Mouse (Mus musculus) CH12.LX (cell line): ENCODE data around the gene Gm10799. TPM values are rescaled to one million over a fixed set of nuclear protein-coding genes. Genes with fewer than 3 reads are reported as not detected.

Experiments used
- DNase-seq: peaks from one replicate; pipeline ENCODE4 v3.0.0-alpha.2; 2013; ENCODE audit errors: extremely low read depth
- H3K27ac ChIP-seq: 2 replicates; pipeline ENCODE4 v1.5.1; 2012; ENCODE audit warnings: low read depth, mild to moderate bottlenecking, control low read depth, moderate library complexity; ENCODE audit not compliant: insufficient read depth
- H3K27me3 ChIP-seq: replicated peaks from 2 replicates; pipeline ENCODE3; 2012; ENCODE audit warnings: inconsistent platforms
- H3K36me3 ChIP-seq, 2 experiments: replicated peaks in 1 of 2; 2 replicates each; pipeline versions ENCODE3 to v1.6.1; 2012; ENCODE audit warnings: inconsistent platforms in 1 of 2, low read length in 1 of 2, mild to moderate bottlenecking in 1 of 2, mixed read lengths in 1 of 2, moderate library complexity in 1 of 2; ENCODE audit not compliant: control insufficient read depth in 1 of 2, insufficient read depth in 1 of 2
- H3K4me1 ChIP-seq, 2 experiments: 2 replicates each; pipeline ENCODE4 v1.6.1; 2012; ENCODE audit warnings: inconsistent platforms in 1 of 2, moderate library complexity in 1 of 2; ENCODE audit not compliant: insufficient read depth in 2 of 2, control insufficient read depth in 1 of 2
- H3K4me2 ChIP-seq: 2 replicates; pipeline ENCODE4 v1.6.1; 2012; ENCODE audit warnings: low read depth, mild to moderate bottlenecking, control low read depth; ENCODE audit not compliant: poor library complexity, insufficient read depth, severe bottlenecking
- H3K4me3 ChIP-seq, 3 experiments: fragments of 150-350 bp in 1 of 3; sonication (generic) in 1 of 3; replicated peaks in 1 of 3; 2 replicates each; pipeline versions ENCODE3 to v1.5.1; 2011 to 2012; ENCODE audit warnings: low read depth in 2 of 3, low read length in 2 of 3, mild to moderate bottlenecking in 2 of 3, moderate library complexity in 2 of 3, control low read depth in 1 of 3, improper control_type of control experiment in 1 of 3, inconsistent platforms in 1 of 3, mixed read lengths in 1 of 3; ENCODE audit not compliant: poor library complexity in 1 of 3
- H3K79me2 ChIP-seq: replicated peaks from 2 replicates; pipeline ENCODE4 v1.6.1; 2012; ENCODE audit warnings: mild to moderate bottlenecking, moderate library complexity; ENCODE audit not compliant: control insufficient read depth, poor library complexity, insufficient read depth, severe bottlenecking; ENCODE audit errors: extremely low read depth
- H3K9ac ChIP-seq: 2 replicates; pipeline ENCODE4 v1.6.1; 2012; ENCODE audit warnings: low read depth, mild to moderate bottlenecking, control low read depth, moderate library complexity; ENCODE audit not compliant: insufficient read depth
- H3K9me3 ChIP-seq: replicated peaks from 2 replicates; pipeline ENCODE3; 2012; ENCODE audit warnings: low read length, inconsistent platforms, mixed read lengths
- BHLHE40 ChIP-seq: IDR thresholded peaks from 2 replicates; pipeline ENCODE4 v1.6.1; 2011; ENCODE audit warnings: mild to moderate bottlenecking, low read depth, low read length, improper control_type of control experiment
- CHD1 ChIP-seq: IDR thresholded peaks from 2 replicates; pipeline ENCODE4 v1.6.1; 2012; ENCODE audit warnings: low read depth, low read length, improper control_type of control experiment, inconsistent platforms
- CHD2 ChIP-seq: IDR thresholded peaks from 2 replicates; pipeline ENCODE4 v1.6.1; 2011; ENCODE audit warnings: low read length, improper control_type of control experiment
- E2F4 ChIP-seq: IDR thresholded peaks from 2 replicates; pipeline ENCODE4 v1.6.1; 2011; ENCODE audit warnings: low read depth, low read length, improper control_type of control experiment; ENCODE audit not compliant: insufficient replicate concordance
- ELF1 ChIP-seq: IDR thresholded peaks from 2 replicates; pipeline ENCODE4 v1.6.1; 2014; ENCODE audit warnings: low read depth, mild to moderate bottlenecking, inconsistent platforms, low read length, improper control_type of control experiment
- EP300 ChIP-seq: IDR thresholded peaks from 2 replicates; pipeline ENCODE4 v1.6.1; 2011; ENCODE audit warnings: low read length, improper control_type of control experiment
- ETS1 ChIP-seq: conservative IDR thresholded peaks from 2 replicates; pipeline ENCODE4 v1.6.1; 2012; ENCODE audit warnings: low read depth, mild to moderate bottlenecking, inconsistent platforms, low read length, improper control_type of control experiment, moderate library complexity
- GABPA ChIP-seq: IDR thresholded peaks from 2 replicates; pipeline ENCODE4 v1.6.1; 2012; ENCODE audit warnings: low read depth, low read length, improper control_type of control experiment, inconsistent platforms; ENCODE audit not compliant: insufficient replicate concordance
- HCFC1 ChIP-seq: IDR thresholded peaks from 2 replicates; pipeline ENCODE4 v1.6.1; 2012; ENCODE audit warnings: low read depth, mild to moderate bottlenecking, inconsistent platforms, low read length, improper control_type of control experiment
- JUN ChIP-seq: IDR thresholded peaks from 2 replicates; pipeline ENCODE4 v1.6.1; 2011; ENCODE audit warnings: low read depth, mild to moderate bottlenecking, low read length, improper control_type of control experiment, moderate library complexity; ENCODE audit not compliant: insufficient read depth
- MAZ ChIP-seq: IDR thresholded peaks from 2 replicates; pipeline ENCODE4 v1.6.1; 2012; ENCODE audit warnings: low read depth, mild to moderate bottlenecking, inconsistent platforms, low read length, improper control_type of control experiment, moderate library complexity
- MXI1 ChIP-seq: IDR thresholded peaks from 2 replicates; pipeline ENCODE4 v1.6.1; 2011; ENCODE audit warnings: mild to moderate bottlenecking, low read depth, low read length, improper control_type of control experiment
- NELFE ChIP-seq: IDR thresholded peaks from 2 replicates; pipeline ENCODE4 v1.6.1; 2011; ENCODE audit warnings: low read depth, low read length, improper control_type of control experiment
- NRF1 ChIP-seq: IDR thresholded peaks from 2 replicates; pipeline ENCODE4 v1.6.1; 2014; ENCODE audit warnings: low read depth, mild to moderate bottlenecking, inconsistent platforms, low read length, improper control_type of control experiment, moderate library complexity
- PAX5 ChIP-seq: IDR thresholded peaks from 2 replicates; pipeline ENCODE4 v1.6.1; 2012; ENCODE audit warnings: low read length, inconsistent platforms, mixed read lengths
- RAD21 ChIP-seq: IDR thresholded peaks from 2 replicates; pipeline ENCODE4 v1.6.1; 2011; ENCODE audit warnings: low read depth, mild to moderate bottlenecking, low read length, improper control_type of control experiment, moderate library complexity
- RCOR1 ChIP-seq: conservative IDR thresholded peaks from 2 replicates; pipeline ENCODE4 v1.6.1; 2012; ENCODE audit warnings: low read depth, mild to moderate bottlenecking, inconsistent platforms, low read length, improper control_type of control experiment
- SMC3 ChIP-seq: IDR thresholded peaks from 2 replicates; pipeline ENCODE4 v1.6.1; 2011; ENCODE audit warnings: low read depth, low read length, improper control_type of control experiment
- TCF12 ChIP-seq: IDR thresholded peaks from 2 replicates; pipeline ENCODE4 v1.6.1; 2014; ENCODE audit warnings: low read depth, mild to moderate bottlenecking, inconsistent platforms, low read length, improper control_type of control experiment
- UBTF ChIP-seq: IDR thresholded peaks from 2 replicates; pipeline ENCODE4 v1.6.1; 2012; ENCODE audit warnings: low read depth, mild to moderate bottlenecking, inconsistent platforms, low read length, improper control_type of control experiment, moderate library complexity
- USF1 ChIP-seq: IDR thresholded peaks from 2 replicates; pipeline ENCODE4 v1.6.1; 2014; ENCODE audit warnings: low read depth, mild to moderate bottlenecking, inconsistent platforms, low read length, improper control_type of control experiment
- USF2 ChIP-seq: conservative IDR thresholded peaks from 2 replicates; pipeline ENCODE4 v1.6.1; 2011; ENCODE audit warnings: low read depth, low read length, improper control_type of control experiment
- ZC3H11A ChIP-seq: IDR thresholded peaks from 2 replicates; pipeline ENCODE4 v1.6.1; 2012; ENCODE audit warnings: low read depth, mild to moderate bottlenecking, inconsistent platforms, low read length, improper control_type of control experiment
- ZKSCAN1 ChIP-seq: IDR thresholded peaks from 2 replicates; pipeline ENCODE4 v1.6.1; 2012; ENCODE audit warnings: low read depth, inconsistent platforms, low read length, improper control_type of control experiment, borderline replicate concordance
- ZNF384 ChIP-seq: IDR thresholded peaks from 2 replicates; pipeline ENCODE4 v1.6.1; 2012; ENCODE audit warnings: low read depth, low read length, improper control_type of control experiment, inconsistent platforms
- dilution Hi-C: fragments of 300-500 bp; cut with MboI; formaldehyde crosslinking; loops from 2 replicates; pipeline ENCODE4 v1.14.3; 2020; ENCODE audit warnings: low sequenced_read_pairs; ENCODE audit not compliant: extremely low pct_unique_long_range_greater_than_20kb, extremely low pct_ligation_motif_present
- in situ Hi-C: fragments of 300-500 bp; cut with MboI; formaldehyde crosslinking; loops from 3 replicates; pipeline ENCODE4 v1.14.3; 2019; ENCODE audit warnings: low sequenced_read_pairs, low pct_ligation_motif_present, low pct_unique_long_range_greater_than_20kb, mixed read lengths
- polyA plus RNA-seq: library from polyadenylated mRNA; unstranded; fragments of >175 nt; gene quantifications from 2 replicates; pipeline ENCODE4 v1.2.1, GENCODE M21; 2012; ENCODE audit warnings: low read depth; ENCODE audit not compliant: insufficient read length
- total RNA-seq, 2 experiments: library from RNA; depleted of rRNA; stranded (reverse); fragments of 300-350 nt in 1 of 2; fragments of >200 nt in 1 of 2; gene quantifications; 2 replicates each; pipeline ENCODE4 v1.2.3; 2012 to 2014

Gm10799 gene
- total and polyA plus RNA-seq, 3 experiments = not detected

GRCm38 (mm10) chr2:104104800-104105199 is 36.5 kb upstream of the Gm10799 start:
- Histone ChIP-seq H3K4me2 (no peak overlapping the region), H3K4me3 (no peak overlapping the region), H3K27ac (no peak overlapping the region), H3K27me3 (no peaks in the 10 kb centered on the region)
- dilution Hi-C loops = no loop called here
- in situ Hi-C loops = no loop called here
- TF ChIP-seq ZKSCAN1 = no peak
- no peak for TF ChIP-seq EP300
- TF ChIP-seq ZNF384 = no peak
- TF ChIP-seq UBTF = no peak
- no peak for TF ChIP-seq ELF1
- no peak for TF ChIP-seq PAX5
- TF ChIP-seq MXI1 = no peak
- TF ChIP-seq RAD21 = no peak
- no peak for TF ChIP-seq MAZ
- no peak for TF ChIP-seq E2F4
- no peak for TF ChIP-seq NELFE
- no peak for TF ChIP-seq USF1
- no peak for TF ChIP-seq ETS1
- no peak for TF ChIP-seq SMC3
- TF ChIP-seq NRF1 = no peak
- no peak for TF ChIP-seq GABPA
- TF ChIP-seq BHLHE40 = no peak
- TF ChIP-seq CHD1 = no peak
- TF ChIP-seq JUN = no peak
- no peak for TF ChIP-seq TCF12
- TF ChIP-seq, all 38 proteins: peak for 0
- no peak overlapping the region for H3K9ac ChIP-seq
- peaks cover 0 to 2% of the 10 kb centered on the region in 2 experiments for H3K36me3 ChIP-seq
- DNase-seq = no peak
- no peaks in the 10 kb centered on the region for H3K9me3 ChIP-seq
- H3K4me1 ChIP-seq = peaks cover 0 to 4% of the 10 kb centered on the region in 2 experiments; a peak in 1 of 4 replicates
- H3K79me2 ChIP-seq = no peaks in the 10 kb centered on the region

DNA sequence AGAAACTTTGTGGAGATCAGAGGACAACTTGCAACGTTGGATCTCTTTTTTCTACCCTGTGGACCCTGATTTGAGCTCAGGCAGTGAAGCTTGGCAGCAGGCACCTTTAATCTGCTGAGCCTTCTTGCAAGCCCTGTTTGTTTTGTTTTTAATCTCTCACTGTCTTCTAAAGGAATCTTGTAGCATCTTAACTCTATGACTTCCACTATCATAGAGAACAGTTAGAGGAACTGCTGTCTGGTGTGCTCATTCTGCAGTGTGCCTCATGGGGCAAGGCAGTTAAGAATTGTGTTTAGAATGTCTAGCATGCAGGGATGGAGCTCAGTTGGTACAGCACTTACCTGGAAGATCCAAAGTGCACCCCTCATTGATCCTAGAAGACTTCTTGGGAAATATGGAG is 31.6 kb upstream of the Gm10799 start:
- in situ Hi-C loops (no loop called here), dilution Hi-C loops (no loop called here)
- no peak overlapping the region for H3K27ac ChIP-seq

More for the DNA sequence above, 31.6 kb upstream of the Gm10799 start:
- Histone ChIP-seq H3K4me1 (peaks cover 0 to 9% of the 10 kb centered on the region in 2 experiments; a peak in 2 of 4 replicates), H3K4me2 (no peak overlapping the region), H3K9ac (no peak overlapping the region), H3K36me3 (no peaks in the 10 kb centered on the region), H3K4me3 (no peak overlapping the region), H3K79me2 (no peaks in the 10 kb centered on the region), H3K9me3 (no peaks in the 10 kb centered on the region), H3K27me3 (no peaks in the 10 kb centered on the region)
- TF ChIP-seq NRF1 (no peak), ZC3H11A (no peak), RCOR1 (no peak), CHD1 (no peak), UBTF (no peak), SMC3 (no peak), TCF12 (no peak), NELFE (no peak), USF2 (no peak), JUN (no peak), ZKSCAN1 (no peak), BHLHE40 (no peak), HCFC1 (no peak), CHD2 (no peak)
- no peak for DNase-seq
